Mouse (Mus musculus): ENCODE measurements around the gene Slc35f4. TPM values are rescaled to one million over a fixed set of nuclear protein-coding genes. Genes with fewer than 3 reads are reported as not detected.
"Not testable (repeated sequence)": the region's sequence is repeated elsewhere in the genome, so short reads cannot be mapped to it uniquely, and the experiment has no call there.

Slc35f4 gene
- polyA plus RNA-seq, 1 experiment from 2014 or later: 0.10 TPM

DNA sequence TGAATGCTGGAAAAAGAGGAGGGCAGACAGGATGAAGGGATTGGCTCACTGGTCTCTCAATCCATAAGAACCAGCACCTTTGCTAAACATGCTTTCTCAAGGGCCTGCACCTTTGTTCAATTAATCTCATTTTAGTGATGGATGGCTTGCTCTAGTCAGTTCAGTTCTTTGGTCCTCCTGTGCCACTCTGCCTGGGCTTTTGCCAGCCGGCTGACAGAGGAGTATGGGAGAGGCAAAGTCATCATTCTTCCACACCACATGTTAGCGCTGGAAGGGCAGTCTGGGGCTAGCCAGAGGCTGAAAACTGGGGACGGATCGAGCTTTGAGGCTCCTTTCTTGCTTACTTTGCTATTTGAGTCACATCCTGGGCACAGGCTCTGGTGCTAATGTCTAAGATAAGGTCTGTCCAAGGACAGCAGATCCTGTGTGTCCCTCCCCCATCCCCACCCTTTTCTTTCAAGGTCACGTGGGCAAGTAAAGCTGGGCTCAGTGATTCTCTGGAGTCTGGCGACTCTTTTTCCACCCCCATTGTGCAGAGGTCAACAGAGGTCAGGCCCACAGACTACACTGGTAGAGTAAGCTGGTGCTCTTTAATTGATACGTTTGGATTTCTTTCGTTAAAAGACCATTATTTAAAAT, 224.7 kb downstream of the Slc35f4 start:
- peak; percentile 30 for ATAC-seq
- Histone ChIP-seq H3K36me3 (ENCODE audit: control insufficient read depth, insufficient read depth, low read length) (no peaks in the 10 kb centered on the region), H3K27me3 (replicated peaks; ENCODE audit: control insufficient read depth, insufficient read depth, low read length) (no peaks in the 10 kb centered on the region), H3K4me3 (ENCODE audit: low read length) (no peak overlapping the region), H3K4me1 (ENCODE audit: control insufficient read depth, insufficient read depth, low read length) (peaks cover 4% of the 10 kb centered on the region; the same call in 1 of the 2 replicates), H3K4me2 (ENCODE audit: low read depth, low read length) (no peak overlapping the region), H3K9me3 (ENCODE audit: control insufficient read depth, low read length) (no peaks in the 10 kb centered on the region), H3K27ac (ENCODE audit: low read length) (no peak overlapping the region), H3K9ac (ENCODE audit: low read depth, low read length) (no peak overlapping the region)
- WGBS: 46% methylated on average over 8 of the region's 8 CpGs

DNA sequence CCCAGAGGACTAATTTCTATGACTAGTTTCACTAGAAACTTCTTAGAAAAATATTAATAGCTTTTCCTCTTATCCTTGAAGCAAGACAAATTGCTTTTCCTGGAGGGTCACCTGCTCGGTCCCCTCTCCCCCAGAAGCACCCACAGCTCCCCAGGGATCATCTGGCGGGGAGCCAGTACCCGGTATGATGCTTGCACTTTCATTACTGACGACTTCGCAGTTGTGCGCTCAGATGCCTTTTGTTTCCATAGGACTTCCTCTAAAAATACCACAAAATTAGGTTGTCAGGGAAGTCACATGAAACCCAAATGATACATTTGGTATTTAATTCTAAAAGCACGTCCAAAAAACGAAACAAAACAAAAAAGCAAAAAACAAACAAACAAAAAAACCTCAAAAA, 225.5 kb downstream of the Slc35f4 start:
- H3K4me2 ChIP-seq (ENCODE audit: low read depth, low read length): no peak overlapping the region
- H3K9ac ChIP-seq (ENCODE audit: low read depth, low read length): no peak overlapping the region
- H3K36me3 ChIP-seq (ENCODE audit: control insufficient read depth, insufficient read depth, low read length): no peaks in the 10 kb centered on the region
- H3K4me1 ChIP-seq (ENCODE audit: control insufficient read depth, insufficient read depth, low read length): peaks cover 4% of the 10 kb centered on the region; the same call in 1 of the 2 replicates
- H3K27ac ChIP-seq (ENCODE audit: low read length): no peak overlapping the region
- no peak overlapping the region for H3K4me3 ChIP-seq (ENCODE audit: low read length)
- no peaks in the 10 kb centered on the region for H3K9me3 ChIP-seq (ENCODE audit: control insufficient read depth, low read length)
- 63% methylated on average over 8 of the region's 8 CpGs for WGBS
- no peaks in the 10 kb centered on the region for H3K27me3 ChIP-seq (replicated peaks; ENCODE audit: control insufficient read depth, insufficient read depth, low read length)
- no peak for ATAC-seq

DNA sequence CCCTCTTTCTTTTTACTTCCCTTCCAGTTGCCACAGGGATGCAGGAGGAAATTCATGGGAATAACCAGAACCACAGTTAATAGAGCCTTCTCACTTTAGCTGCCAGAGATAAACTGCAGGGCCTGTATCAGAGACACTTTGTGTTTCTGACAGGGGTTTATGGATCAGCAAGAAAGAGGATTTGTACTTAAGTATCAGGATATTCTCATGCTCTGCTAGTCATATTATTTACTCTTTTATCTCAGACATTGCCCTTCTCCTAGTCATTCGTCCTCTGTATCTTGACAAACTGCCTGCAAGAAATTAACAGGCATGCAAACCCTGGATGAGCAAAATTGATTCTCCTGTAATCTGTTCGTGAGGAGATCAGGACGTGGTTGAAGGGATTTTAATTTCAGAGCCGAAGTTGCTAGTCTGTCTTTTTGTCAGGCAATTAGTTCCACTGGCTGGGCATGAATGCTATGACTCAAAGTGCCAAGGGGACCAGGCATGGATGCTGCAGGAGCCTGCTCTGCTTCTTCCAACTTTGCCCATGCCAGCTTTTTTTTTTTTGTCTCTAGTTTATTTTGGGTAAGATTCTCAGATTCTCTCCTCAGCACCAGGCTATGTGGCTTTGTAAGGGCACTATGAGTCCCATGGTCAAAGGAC, 231.9 kb downstream of the Slc35f4 start:
- Histone ChIP-seq H3K4me3 (ENCODE audit: low read length) (no peak overlapping the region), H3K27ac (ENCODE audit: low read length) (no peak overlapping the region), H3K4me1 (ENCODE audit: control insufficient read depth, insufficient read depth, low read length) (peaks cover 7% of the 10 kb centered on the region; the same call in 1 of the 2 replicates), H3K4me2 (ENCODE audit: low read depth, low read length) (no peak overlapping the region), H3K27me3 (replicated peaks; ENCODE audit: control insufficient read depth, insufficient read depth, low read length) (no peaks in the 10 kb centered on the region), H3K9me3 (ENCODE audit: control insufficient read depth, low read length) (no peaks in the 10 kb centered on the region), H3K36me3 (ENCODE audit: control insufficient read depth, insufficient read depth, low read length) (no peaks in the 10 kb centered on the region), H3K9ac (ENCODE audit: low read depth, low read length) (no peak overlapping the region)
- no peak for ATAC-seq
- WGBS: 44% methylated on average over 4 of the region's 4 CpGs

DNA sequence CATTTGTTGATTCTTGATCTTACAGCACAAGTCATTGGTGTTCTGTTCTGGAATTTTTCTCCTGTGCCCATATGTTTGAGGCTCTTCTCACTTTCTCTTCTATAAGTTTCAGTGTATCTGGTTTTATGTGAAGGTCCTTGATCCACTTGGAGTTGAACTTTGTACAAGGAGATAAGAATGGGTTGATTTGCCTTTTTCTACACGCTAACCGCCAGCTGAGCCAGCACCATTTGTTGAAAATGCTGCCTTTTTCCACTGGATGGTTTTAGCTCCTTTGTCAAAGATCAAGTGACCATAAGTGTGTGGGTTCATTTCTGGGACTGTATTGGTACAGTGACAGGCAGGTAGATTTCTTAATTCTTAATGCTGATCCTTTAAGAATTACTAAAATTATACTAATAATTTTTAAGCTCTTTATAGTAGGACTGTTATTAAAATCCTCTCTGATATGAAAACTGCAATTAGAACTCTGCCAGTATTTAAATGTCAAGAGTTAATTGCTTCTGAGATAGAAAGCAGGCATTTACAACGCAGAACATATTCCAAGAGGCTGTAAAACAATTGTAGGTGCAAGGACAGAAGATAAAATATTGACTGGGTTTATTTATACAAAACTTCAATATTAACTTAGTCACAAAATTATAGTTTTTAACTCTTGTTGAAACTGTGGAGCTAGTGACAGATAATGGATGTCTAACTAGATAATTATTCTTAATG, 235.7 kb downstream of the Slc35f4 start:
- ATAC-seq: peak; percentile 85

DNA sequence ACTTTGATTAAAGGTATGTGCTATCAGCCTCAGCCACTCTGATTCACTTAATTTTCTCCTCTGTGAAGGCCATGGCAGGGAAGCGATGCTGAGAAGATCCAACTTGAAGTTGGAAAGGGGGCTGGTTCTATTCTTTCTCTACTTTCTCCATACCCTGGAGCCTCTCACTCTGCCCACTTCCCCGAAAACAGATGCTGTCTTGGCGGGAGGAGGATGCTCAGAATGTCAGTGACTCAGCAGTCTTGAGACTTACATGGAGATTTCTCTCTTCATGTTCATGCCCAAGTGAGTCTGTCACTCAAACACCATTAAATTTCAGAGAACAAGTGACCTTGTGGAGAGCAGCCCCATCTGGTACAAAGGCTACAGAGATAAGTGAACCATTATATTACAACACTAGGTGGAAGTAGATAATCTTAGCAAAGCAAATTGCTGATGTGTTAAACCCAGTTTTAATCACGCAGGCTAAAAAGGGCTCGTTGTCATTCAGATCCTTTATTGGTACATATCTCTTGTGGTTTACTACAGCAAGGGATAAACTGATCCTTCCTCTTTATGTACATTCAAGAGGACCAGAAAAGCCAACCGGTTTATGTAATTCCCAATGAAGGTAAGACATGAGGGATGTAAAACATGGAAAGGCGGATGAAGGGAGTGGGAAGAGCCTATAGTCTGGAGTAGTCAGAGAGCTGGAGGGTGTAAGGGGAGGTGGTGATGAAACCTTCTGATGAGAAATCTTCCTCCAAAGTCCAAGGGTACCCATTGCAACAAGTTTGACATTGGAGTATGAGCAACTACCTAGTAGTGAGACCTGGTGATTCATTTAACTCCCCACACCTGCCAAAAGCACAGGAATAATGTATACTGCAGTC, 241.8 kb downstream of the Slc35f4 start:
- no peaks in the 10 kb centered on the region for H3K36me3 ChIP-seq (ENCODE audit: control insufficient read depth, insufficient read depth, low read length)
- no peak overlapping the region for H3K4me3 ChIP-seq (ENCODE audit: low read length)
- no peak overlapping the region for H3K9ac ChIP-seq (ENCODE audit: low read depth, low read length)
- WGBS: 74% methylated on average over 7 of the region's 7 CpGs
- no peaks in the 10 kb centered on the region for H3K4me1 ChIP-seq (ENCODE audit: control insufficient read depth, insufficient read depth, low read length)
- no peaks in the 10 kb centered on the region for H3K9me3 ChIP-seq (ENCODE audit: control insufficient read depth, low read length)
- no peaks in the 10 kb centered on the region for H3K27me3 ChIP-seq (replicated peaks; ENCODE audit: control insufficient read depth, insufficient read depth, low read length)
- no peak overlapping the region for H3K4me2 ChIP-seq (ENCODE audit: low read depth, low read length)
- peak overlapping the region; percentile 6; the same call in 1 of the 2 replicates for H3K27ac ChIP-seq (ENCODE audit: low read length)
- peak; percentile 92 for ATAC-seq

More for the DNA sequence above, 235.7 kb downstream of the Slc35f4 start:
- 52% methylated on average over 3 of the region's 3 CpGs for WGBS
- Histone ChIP-seq H3K4me1 (ENCODE audit: control insufficient read depth, insufficient read depth, low read length) (peaks cover 7% of the 10 kb centered on the region; the same call in 1 of the 2 replicates), H3K27ac (ENCODE audit: low read length) (no peak overlapping the region), H3K9ac (ENCODE audit: low read depth, low read length) (no peak overlapping the region), H3K4me2 (ENCODE audit: low read depth, low read length) (no peak overlapping the region), H3K9me3 (ENCODE audit: control insufficient read depth, low read length) (no peaks in the 10 kb centered on the region), H3K4me3 (ENCODE audit: low read length) (no peak overlapping the region), H3K27me3 (replicated peaks; ENCODE audit: control insufficient read depth, insufficient read depth, low read length) (no peaks in the 10 kb centered on the region), H3K36me3 (ENCODE audit: control insufficient read depth, insufficient read depth, low read length) (no peaks in the 10 kb centered on the region)

DNA sequence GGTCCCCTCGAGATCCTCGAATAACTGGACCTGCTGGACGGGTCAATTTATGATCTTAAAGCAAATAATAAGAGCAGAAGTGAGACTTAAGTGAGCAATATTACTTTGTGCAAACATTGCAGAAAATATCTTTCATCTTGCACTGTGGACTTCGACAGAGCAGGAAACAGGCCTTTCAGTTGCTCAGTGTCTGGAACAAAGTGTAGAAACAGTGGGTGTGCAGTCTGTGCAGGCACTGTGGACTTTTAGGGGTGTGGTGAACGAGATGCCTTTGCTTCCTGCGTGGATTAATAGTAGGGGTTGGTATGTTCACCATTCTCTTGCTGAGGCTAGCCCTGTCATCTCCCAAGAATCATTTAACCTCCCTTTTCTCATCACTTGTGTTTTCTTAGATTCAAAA, 247.0 kb downstream of the Slc35f4 start:
- Histone ChIP-seq H3K9me3 (ENCODE audit: control insufficient read depth, low read length) (no peaks in the 10 kb centered on the region), H3K36me3 (ENCODE audit: control insufficient read depth, insufficient read depth, low read length) (no peaks in the 10 kb centered on the region), H3K27ac (ENCODE audit: low read length) (0 out of 2 replicates have a peak overlapping the region, but pooled peaks have one; percentile 23), H3K4me2 (ENCODE audit: low read depth, low read length) (no peak overlapping the region), H3K27me3 (replicated peaks; ENCODE audit: control insufficient read depth, insufficient read depth, low read length) (no peaks in the 10 kb centered on the region), H3K4me1 (ENCODE audit: control insufficient read depth, insufficient read depth, low read length) (no peaks in the 10 kb centered on the region), H3K4me3 (ENCODE audit: low read length) (no peak overlapping the region), H3K9ac (ENCODE audit: low read depth, low read length) (no peak overlapping the region)
- WGBS: 44% methylated on average over 6 of the region's 6 CpGs
- ATAC-seq: peak; percentile 97

DNA sequence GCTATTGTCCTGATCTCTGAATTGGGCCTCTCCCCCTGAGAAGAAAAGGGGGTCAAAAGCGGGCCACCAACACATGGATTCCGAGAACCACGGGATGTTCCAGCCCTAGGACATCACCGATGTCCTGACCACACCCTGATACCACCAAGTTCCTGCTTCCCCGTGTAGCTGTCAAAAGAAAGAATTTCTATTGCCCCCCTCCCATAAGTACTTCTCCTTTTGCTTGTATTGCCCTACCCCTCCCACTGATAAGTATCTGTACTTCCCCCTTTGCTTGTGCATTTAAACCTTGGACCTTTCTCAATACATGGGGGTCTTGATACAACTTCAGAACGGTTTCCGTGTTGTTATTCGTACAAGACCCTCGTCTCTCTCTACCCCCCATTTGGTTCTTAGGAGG, 247.4 kb downstream of the Slc35f4 start:
- H3K36me3 ChIP-seq (ENCODE audit: control insufficient read depth, insufficient read depth, low read length): not testable (repeated sequence)

DNA sequence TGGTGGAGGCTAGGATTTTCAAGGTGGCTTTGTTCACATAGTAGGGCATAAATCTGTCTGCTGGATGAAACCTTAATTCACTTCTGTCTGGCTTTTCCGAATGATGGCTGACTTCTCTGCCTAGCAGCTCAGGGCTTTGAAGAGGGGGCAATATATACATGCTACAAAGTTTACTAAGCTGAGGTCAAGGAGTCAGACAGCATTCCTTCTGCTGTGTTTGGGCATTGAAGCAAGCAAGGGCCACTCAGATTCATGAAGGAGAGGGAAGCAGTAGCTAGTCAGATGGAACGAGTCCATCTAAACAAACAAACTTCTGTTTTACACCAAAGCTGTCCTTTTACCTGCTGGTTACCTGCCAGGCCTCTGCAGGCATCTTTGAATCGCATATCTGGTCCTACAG, 248.2 kb downstream of the Slc35f4 start:
- H3K4me2 ChIP-seq (ENCODE audit: low read depth, low read length): no peak overlapping the region
- no peak overlapping the region for H3K9ac ChIP-seq (ENCODE audit: low read depth, low read length)
- H3K27me3 ChIP-seq (replicated peaks; ENCODE audit: control insufficient read depth, insufficient read depth, low read length): no peaks in the 10 kb centered on the region
- no peaks in the 10 kb centered on the region for H3K9me3 ChIP-seq (ENCODE audit: control insufficient read depth, low read length)
- H3K27ac ChIP-seq (ENCODE audit: low read length): 0 out of 2 replicates have a peak overlapping the region, but pooled peaks have one; percentile 24
- H3K36me3 ChIP-seq (ENCODE audit: control insufficient read depth, insufficient read depth, low read length): no peaks in the 10 kb centered on the region
- no peaks in the 10 kb centered on the region for H3K4me1 ChIP-seq (ENCODE audit: control insufficient read depth, insufficient read depth, low read length)
- WGBS: 32% methylated on average over 3 of the region's 3 CpGs
- no peak overlapping the region for H3K4me3 ChIP-seq (ENCODE audit: low read length)
- no peak for ATAC-seq

More for the DNA sequence above, 247.4 kb downstream of the Slc35f4 start:
- not testable (repeated sequence) for H3K4me1 ChIP-seq (ENCODE audit: control insufficient read depth, insufficient read depth, low read length); H3K9ac ChIP-seq (ENCODE audit: low read depth, low read length); H3K4me3 ChIP-seq (ENCODE audit: low read length); H3K9me3 ChIP-seq (ENCODE audit: control insufficient read depth, low read length); H3K27me3 ChIP-seq (replicated peaks; ENCODE audit: control insufficient read depth, insufficient read depth, low read length); H3K4me2 ChIP-seq (ENCODE audit: low read depth, low read length)
- 67% methylated on average over 9 of the region's 9 CpGs for WGBS
- H3K27ac ChIP-seq (ENCODE audit: low read length): peak overlapping the region; percentile 24; the same call in 1 of the 2 replicates
- ATAC-seq: peak; percentile 81

DNA sequence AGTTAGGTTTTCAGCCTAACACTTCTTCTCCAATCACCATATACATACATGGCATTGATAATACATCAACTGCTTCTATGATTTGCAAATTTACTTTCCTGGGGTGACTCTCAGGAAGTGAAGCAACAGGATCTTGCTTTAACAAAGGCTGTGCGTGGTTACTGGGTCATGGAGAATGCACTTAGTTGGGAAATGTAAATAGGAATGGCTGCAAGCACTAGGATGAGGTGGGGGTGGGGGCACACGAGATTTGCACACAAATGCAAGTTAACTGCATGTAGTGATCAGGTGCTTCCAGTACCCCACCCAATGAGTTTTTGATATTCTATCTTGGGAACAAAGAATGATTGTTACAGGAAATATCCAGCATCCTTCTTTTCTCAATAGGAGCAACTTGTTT, 250.5 kb downstream of the Slc35f4 start:
- Histone ChIP-seq H3K4me2 (ENCODE audit: low read depth, low read length) (no peak overlapping the region), H3K27me3 (replicated peaks; ENCODE audit: control insufficient read depth, insufficient read depth, low read length) (no peaks in the 10 kb centered on the region), H3K4me3 (ENCODE audit: low read length) (no peak overlapping the region), H3K27ac (ENCODE audit: low read length) (no peak overlapping the region), H3K9me3 (ENCODE audit: control insufficient read depth, low read length) (no peaks in the 10 kb centered on the region), H3K36me3 (ENCODE audit: control insufficient read depth, insufficient read depth, low read length) (no peaks in the 10 kb centered on the region), H3K4me1 (ENCODE audit: control insufficient read depth, insufficient read depth, low read length) (no peaks in the 10 kb centered on the region), H3K9ac (ENCODE audit: low read depth, low read length) (no peak overlapping the region)
- WGBS: 39% methylated on average over 2 of the region's 2 CpGs
- ATAC-seq: no peak
